Mouse (Mus musculus) liver, embryonic 15.5 days (tissue): Measurements from ENCODE around the gene Pmpcb. TPM values are rescaled to one million over a fixed set of nuclear protein-coding genes. Genes with fewer than 3 reads are reported as not detected.
"Not testable (repeated sequence)": the region's sequence is repeated elsewhere in the genome, so short reads cannot be mapped to it uniquely, and the experiment has no call there.

Experiments
- ATAC-seq: fragments of 200-750 bp; cut with Nextera tagmentation; 2 replicates; pipeline ENCODE4 v1.8.0; 2017; ENCODE audit warnings: moderate number of reproducible peaks, mild to moderate bottlenecking, moderate library complexity; ENCODE audit not compliant: insufficient read depth
- H3K27ac ChIP-seq: fragments of 300-500 bp; sonication (generic); replicated peaks from 2 replicates; pipeline ENCODE4 v1.5.1; 2015; ENCODE audit warnings: mild to moderate bottlenecking, inconsistent platforms
- H3K27me3 ChIP-seq: fragments of 300-500 bp; sonication (generic); 2 replicates; pipeline ENCODE4 v1.6.1; 2015; ENCODE audit warnings: mild to moderate bottlenecking, inconsistent platforms
- H3K36me3 ChIP-seq: fragments of 300-500 bp; sonication (generic); replicated peaks from 2 replicates; pipeline ENCODE4 v1.6.1; 2015; ENCODE audit warnings: moderate library complexity, mild to moderate bottlenecking, inconsistent platforms
- H3K4me1 ChIP-seq: fragments of 300-500 bp; sonication (generic); replicated peaks from 2 replicates; pipeline ENCODE4 v1.6.1; 2015; ENCODE audit warnings: inconsistent platforms
- H3K4me2 ChIP-seq: fragments of 300-500 bp; sonication (generic); 2 replicates; pipeline ENCODE4 v1.6.1; 2015; ENCODE audit warnings: moderate library complexity, mild to moderate bottlenecking, inconsistent platforms
- H3K4me3 ChIP-seq: fragments of 300-500 bp; sonication (generic); replicated peaks from 2 replicates; pipeline ENCODE4 v1.5.1; 2015; ENCODE audit warnings: mild to moderate bottlenecking, inconsistent platforms
- H3K9ac ChIP-seq: fragments of 300-500 bp; sonication (generic); 2 replicates; pipeline ENCODE4 v1.6.1; 2015; ENCODE audit warnings: moderate library complexity, mild to moderate bottlenecking, inconsistent platforms
- H3K9me3 ChIP-seq: fragments of 300-500 bp; sonication (generic); replicated peaks from 2 replicates; pipeline ENCODE4 v1.6.1; 2016; ENCODE audit warnings: inconsistent platforms
- WGBS: fragments of 180-500 bp; shearing (Covaris S2); methylation state at CpG from one replicate; pipeline ENCODE4 v1.1.7; 2015; ENCODE audit warnings: mixed read lengths; ENCODE audit not compliant: insufficient replicate concordance; 5-methylcytosine and 5-hydroxymethylcytosine counted together
- polyA plus RNA-seq: library from polyadenylated mRNA; unstranded; fragments of >200 nt; fragmentation: Nextera tagmentation; extraction: Ambion mirVana; gene quantifications from 2 replicates; pipeline ENCODE4 v1.2.1, GENCODE M21; 2015

Gene Pmpcb
- polyA plus RNA-seq, 1 experiment from 2014 or later, result 44.4 TPM

DNA sequence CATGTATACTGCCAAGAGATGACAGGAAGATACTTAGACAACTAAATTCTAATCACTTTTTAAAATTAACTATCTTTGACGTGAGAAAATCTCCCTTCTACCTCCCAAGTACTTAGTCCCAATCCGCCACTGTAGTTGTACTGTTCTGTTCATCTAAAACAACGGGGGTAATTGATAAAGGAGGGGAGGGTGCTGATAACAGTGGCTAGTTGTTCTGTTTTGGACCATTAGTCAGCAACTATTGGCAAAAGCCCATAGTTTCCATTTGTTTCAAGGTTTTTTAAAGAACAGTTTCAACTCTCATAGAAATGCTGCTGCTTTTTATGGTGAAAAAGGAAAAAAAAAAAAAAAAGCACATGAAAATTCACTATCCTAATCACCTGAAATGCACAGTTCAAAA is 33.2 kb upstream of the Pmpcb start:
- no peak overlapping the region for H3K27ac ChIP-seq
- no peak overlapping the region for H3K4me2 ChIP-seq
- H3K9ac ChIP-seq, result no peak overlapping the region
- no peaks in the 10 kb centered on the region for H3K27me3 ChIP-seq
- no peak overlapping the region for H3K4me3 ChIP-seq
- WGBS, result 20% methylated on average over 3 of the region's 3 CpGs
- no peaks in the 10 kb centered on the region for H3K36me3 ChIP-seq
- no peak for ATAC-seq
- peaks cover 30% of the 10 kb centered on the region for H3K4me1 ChIP-seq
- H3K9me3 ChIP-seq, result no peaks in the 10 kb centered on the region

DNA sequence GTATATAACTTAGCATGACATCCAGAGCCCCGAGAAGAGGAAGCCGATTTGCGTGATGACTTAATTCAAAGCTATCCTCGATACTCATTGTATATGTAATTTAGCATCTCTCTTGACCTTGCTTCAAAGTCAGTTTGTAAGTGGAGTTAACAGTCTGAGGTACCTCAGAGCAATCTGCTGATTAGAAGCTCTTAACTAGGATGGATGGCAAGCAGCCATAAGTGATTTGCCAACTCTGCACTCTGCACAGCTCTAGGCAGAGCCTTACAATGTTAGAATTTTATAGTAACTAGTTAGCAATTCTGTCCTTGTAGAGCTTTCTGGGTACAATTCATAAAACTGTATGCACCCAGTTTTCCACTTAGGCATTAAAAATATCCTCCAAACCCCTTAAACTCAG is 30.4 kb upstream of the Pmpcb start:
- H3K27ac ChIP-seq, result no peak overlapping the region
- no peaks in the 10 kb centered on the region for H3K9me3 ChIP-seq
- no peak overlapping the region for H3K9ac ChIP-seq
- H3K27me3 ChIP-seq, result no peaks in the 10 kb centered on the region
- ATAC-seq, result no peak
- no peaks in the 10 kb centered on the region for H3K36me3 ChIP-seq
- peaks cover 19% of the 10 kb centered on the region for H3K4me1 ChIP-seq
- H3K4me3 ChIP-seq, result no peak overlapping the region
- WGBS, result 84% methylated on average over 4 of the region's 4 CpGs
- H3K4me2 ChIP-seq, result no peak overlapping the region

DNA sequence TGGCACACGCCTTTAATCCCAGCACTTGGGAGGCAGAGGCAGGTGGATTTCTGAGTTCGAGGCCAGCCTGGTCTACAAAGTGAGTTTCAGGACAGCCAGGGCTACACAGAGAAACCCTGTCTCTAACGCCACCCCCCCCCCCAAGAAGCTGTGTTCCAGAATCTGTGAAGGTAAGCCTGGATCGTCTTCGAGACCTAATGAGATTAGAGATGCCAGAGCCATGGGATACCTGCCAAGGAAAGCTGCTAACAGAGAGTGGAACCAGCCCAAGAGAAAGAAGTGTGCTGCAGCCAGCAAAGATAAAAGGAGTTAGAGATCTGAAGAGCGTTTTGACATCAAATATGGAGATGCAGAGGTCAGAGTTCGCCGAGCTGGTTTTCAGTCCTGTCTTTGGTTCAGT is 28.9 kb upstream of the Pmpcb start:
- H3K27ac ChIP-seq, H3K9me3 ChIP-seq, H3K4me3 ChIP-seq, H3K9ac ChIP-seq, H3K4me1 ChIP-seq, ATAC-seq, H3K27me3 ChIP-seq, H3K36me3 ChIP-seq, H3K4me2 ChIP-seq: not testable (repeated sequence)
- 69% methylated on average over 8 of the region's 8 CpGs for WGBS

DNA sequence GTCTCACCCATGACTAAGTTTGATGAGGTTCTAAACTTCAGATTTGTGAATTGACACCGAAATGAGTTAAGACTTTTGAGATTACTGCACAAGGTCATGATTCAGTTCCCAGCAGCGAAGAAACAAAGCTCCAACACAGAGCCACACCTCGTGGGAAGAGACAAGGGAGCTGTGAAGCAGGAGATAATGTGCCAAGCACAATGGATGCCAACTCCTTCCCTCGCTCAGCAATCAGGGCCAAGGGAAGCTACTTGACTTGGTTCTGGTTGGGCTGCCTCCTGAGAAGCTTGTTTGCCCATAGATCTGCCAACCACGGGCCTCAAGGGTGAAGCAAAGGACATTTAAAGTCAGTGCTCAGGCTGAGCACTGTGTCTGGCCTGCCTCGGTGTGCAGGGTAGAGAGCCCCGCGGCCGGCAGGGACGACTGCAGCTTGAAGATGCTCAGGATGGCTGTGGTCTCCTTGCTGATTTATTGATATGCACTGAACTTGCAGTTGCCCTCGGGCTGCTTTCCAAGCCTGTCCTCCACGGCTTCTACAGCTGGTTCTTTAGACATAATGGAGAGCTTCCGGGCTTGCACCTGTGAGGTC is 24.7 kb upstream of the Pmpcb start:
- Histone ChIP-seq H3K9me3 (no peaks in the 10 kb centered on the region), H3K27me3 (no peaks in the 10 kb centered on the region), H3K36me3 (no peaks in the 10 kb centered on the region), H3K4me3 (no peak overlapping the region), H3K4me2 (no peak overlapping the region), H3K9ac (no peak overlapping the region), H3K4me1 (no peaks in the 10 kb centered on the region), H3K27ac (no peak overlapping the region)
- WGBS, result 60% methylated on average over 13 of the region's 13 CpGs
- ATAC-seq, result no peak

DNA sequence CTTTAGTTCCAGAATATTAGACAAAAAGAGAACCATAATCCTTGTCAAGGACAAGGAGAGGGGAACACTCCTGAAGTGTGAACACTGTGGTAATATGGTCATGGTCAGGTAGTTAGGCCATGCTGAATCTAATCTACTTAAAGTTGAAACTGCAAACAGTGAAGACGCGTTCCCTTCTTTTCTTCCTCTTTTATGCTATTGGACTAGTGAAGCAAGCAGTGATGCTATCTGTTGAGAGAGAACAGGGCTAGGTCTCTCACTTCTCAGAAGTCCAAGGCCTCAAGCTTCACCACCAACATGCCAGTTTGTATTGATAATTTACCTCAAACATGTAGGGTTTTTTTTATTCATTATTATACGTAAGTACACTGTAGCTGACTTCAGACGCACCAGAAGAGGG is 22.5 kb upstream of the Pmpcb start:
- no peak overlapping the region for H3K9ac ChIP-seq
- no peaks in the 10 kb centered on the region for H3K4me1 ChIP-seq
- no peaks in the 10 kb centered on the region for H3K36me3 ChIP-seq
- H3K9me3 ChIP-seq, result no peaks in the 10 kb centered on the region
- H3K4me3 ChIP-seq, result no peak overlapping the region
- no peak overlapping the region for H3K4me2 ChIP-seq
- WGBS, result 47% methylated on average over 4 of the region's 4 CpGs
- no peaks in the 10 kb centered on the region for H3K27me3 ChIP-seq
- no peak overlapping the region for H3K27ac ChIP-seq
- no peak for ATAC-seq

DNA sequence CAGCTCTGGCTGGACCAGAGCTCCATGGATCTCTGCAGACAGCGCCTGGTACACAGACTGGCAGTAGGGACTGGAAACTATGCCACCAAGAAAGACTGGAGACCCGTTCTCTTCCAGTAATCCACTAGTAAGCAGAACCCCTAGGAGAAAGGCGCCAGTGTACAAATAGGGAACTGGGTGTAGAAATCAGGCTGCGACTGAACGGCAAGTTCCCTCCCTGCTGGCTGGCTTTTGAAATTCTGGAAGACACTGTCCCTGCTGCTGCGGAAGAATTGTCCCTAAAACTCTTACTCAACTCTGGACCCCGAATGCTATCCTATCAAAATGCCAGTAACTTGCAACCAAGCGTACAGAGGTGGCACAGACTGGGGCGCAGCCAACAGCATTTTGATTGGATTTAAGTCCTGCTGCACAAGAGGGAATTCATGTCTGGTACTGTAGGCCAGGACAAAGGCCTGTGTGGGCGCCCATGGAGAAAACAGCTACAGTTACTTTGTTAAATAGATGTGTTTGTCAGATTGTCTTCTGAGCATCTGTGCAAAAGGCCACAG is 19.7 kb upstream of the Pmpcb start:
- no peak overlapping the region for H3K9ac ChIP-seq
- H3K27ac ChIP-seq, result no peak overlapping the region
- H3K4me3 ChIP-seq, result no peak overlapping the region
- no peak for ATAC-seq
- no peaks in the 10 kb centered on the region for H3K27me3 ChIP-seq
- no peaks in the 10 kb centered on the region for H3K9me3 ChIP-seq
- 63% methylated on average over 10 of the region's 10 CpGs for WGBS
- no peaks in the 10 kb centered on the region for H3K4me1 ChIP-seq
- H3K4me2 ChIP-seq, result no peak overlapping the region
- H3K36me3 ChIP-seq, result no peaks in the 10 kb centered on the region

DNA sequence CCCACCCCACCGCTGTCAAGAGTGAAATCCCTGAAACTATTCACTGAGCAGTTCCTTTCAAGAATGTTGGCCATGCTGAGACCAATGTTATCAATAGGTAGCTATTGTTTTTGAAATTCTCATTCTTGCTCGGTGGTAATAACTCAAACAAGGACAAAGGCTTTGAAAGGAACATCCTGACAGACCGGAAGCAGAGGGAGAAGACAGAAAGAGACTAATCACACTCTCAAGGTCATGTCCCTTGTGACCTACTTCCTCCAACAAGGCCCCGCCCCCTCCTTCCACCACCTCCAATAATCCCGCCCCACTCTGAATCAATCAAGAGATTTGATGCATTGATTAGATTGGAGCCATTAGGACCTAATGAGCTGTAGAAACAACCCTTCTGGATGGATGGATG is 18.4 kb upstream of the Pmpcb start:
- WGBS, result 66% methylated on average over 5 of the region's 5 CpGs
- Histone ChIP-seq H3K36me3 (no peaks in the 10 kb centered on the region), H3K4me3 (no peak overlapping the region), H3K4me2 (no peak overlapping the region), H3K27ac (no peak overlapping the region), H3K9ac (no peak overlapping the region), H3K9me3 (no peaks in the 10 kb centered on the region), H3K27me3 (no peaks in the 10 kb centered on the region), H3K4me1 (no peaks in the 10 kb centered on the region)
- no peak for ATAC-seq

DNA sequence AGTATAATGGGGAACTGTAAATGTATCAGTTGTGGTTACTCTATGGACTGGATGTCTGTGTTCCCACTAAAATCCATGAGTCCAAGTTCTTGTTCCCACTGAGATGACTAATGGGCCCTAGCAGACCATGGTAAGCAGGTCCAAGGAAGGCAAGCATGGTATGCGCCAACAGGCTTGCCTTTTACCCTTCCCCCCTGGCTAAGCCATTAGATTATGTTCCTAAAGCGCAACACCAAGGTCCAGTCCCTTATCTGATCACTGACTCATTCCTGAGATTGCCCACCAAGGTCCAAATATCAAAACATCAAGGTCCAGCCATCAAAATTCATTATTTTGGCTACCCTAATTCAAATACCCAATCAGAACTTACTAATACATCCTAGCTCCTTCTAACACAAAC is 17.7 kb upstream of the Pmpcb start:
- ATAC-seq, result no peak
- Histone ChIP-seq H3K27me3 (no peaks in the 10 kb centered on the region), H3K36me3 (no peaks in the 10 kb centered on the region), H3K27ac (no peak overlapping the region), H3K9ac (no peak overlapping the region), H3K4me3 (no peak overlapping the region), H3K4me2 (no peak overlapping the region), H3K9me3 (no peaks in the 10 kb centered on the region), H3K4me1 (no peaks in the 10 kb centered on the region)
- WGBS, result 86% methylated on average over 2 of the region's 2 CpGs

DNA sequence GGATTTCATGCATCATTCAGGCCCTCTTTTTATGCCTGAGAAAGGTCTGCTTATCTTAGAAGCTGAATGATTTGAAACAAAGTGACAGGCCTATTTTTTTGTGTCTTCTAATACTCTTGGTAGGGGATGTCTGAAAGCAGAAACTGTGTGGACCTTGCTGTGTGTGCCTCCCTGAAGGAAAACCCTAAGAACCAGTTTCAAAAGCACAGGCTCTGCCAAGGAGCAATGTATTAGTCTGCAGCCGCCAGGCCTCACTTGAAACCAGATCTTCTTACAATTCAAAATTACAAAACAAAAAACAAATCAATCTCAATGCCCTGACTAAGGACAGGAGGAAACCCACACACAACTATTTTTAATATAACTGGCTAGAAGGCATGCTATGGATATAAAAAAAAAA is 12.5 kb upstream of the Pmpcb start:
- H3K27ac ChIP-seq, result no peak overlapping the region
- no peaks in the 10 kb centered on the region for H3K36me3 ChIP-seq
- ATAC-seq, result no peak
- H3K27me3 ChIP-seq, result no peaks in the 10 kb centered on the region
- H3K4me1 ChIP-seq, result no peaks in the 10 kb centered on the region
- no peak overlapping the region for H3K4me3 ChIP-seq
- WGBS, result 50% methylated on average over 1 of the region's 1 CpGs
- no peaks in the 10 kb centered on the region for H3K9me3 ChIP-seq
- H3K9ac ChIP-seq, result no peak overlapping the region
- H3K4me2 ChIP-seq, result no peak overlapping the region

DNA sequence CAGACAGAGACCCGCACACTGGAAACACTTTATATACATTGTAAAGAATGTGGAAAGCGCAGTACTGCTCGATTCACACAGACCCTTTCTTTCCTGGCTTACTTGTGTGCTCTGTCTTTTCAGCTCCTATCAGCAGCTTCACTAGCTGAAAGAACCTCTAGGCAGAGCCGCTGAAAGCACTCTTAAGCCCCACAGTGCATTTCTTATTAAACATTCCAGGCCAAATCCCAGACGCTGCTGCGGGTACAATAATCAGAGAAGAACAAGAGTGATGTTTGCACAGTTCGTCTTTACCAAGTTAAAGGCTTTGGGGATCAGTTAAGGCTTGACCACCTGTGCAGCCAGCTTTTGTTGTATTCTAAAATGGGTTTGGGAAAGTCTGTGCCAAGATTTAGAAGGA is 12.1 kb upstream of the Pmpcb start:
- Histone ChIP-seq H3K4me1 (no peaks in the 10 kb centered on the region), H3K4me2 (no peak overlapping the region), H3K27me3 (no peaks in the 10 kb centered on the region), H3K9me3 (no peaks in the 10 kb centered on the region), H3K4me3 (no peak overlapping the region), H3K9ac (no peak overlapping the region), H3K36me3 (no peaks in the 10 kb centered on the region), H3K27ac (no peak overlapping the region)
- 66% methylated on average over 7 of the region's 7 CpGs for WGBS
- ATAC-seq, result no peak

DNA sequence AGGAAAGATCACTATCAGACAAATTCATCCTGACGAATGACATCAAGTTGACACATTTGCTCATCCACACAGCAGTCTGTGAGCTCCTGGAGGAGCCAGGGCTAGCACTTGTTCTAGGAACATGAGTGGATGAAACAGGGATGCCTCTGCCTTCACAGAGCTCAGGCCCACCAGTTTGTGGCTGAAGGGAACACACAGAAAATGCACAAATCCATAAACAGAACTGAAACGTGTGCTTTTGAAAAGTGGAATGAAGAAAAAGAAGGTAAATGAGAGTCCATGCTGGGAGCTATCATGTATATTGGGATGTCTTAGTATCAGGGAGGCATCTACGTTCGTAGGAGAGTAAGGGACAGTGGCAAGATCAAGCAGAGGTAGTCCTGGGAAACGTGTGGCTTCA is 7.8 kb upstream of the Pmpcb start:
- H3K27ac ChIP-seq, result no peak overlapping the region
- H3K4me2 ChIP-seq, result no peak overlapping the region
- no peaks in the 10 kb centered on the region for H3K9me3 ChIP-seq
- H3K27me3 ChIP-seq, result no peaks in the 10 kb centered on the region
- H3K4me1 ChIP-seq, result no peaks in the 10 kb centered on the region
- ATAC-seq, result no peak
- no peak overlapping the region for H3K4me3 ChIP-seq
- H3K9ac ChIP-seq, result no peak overlapping the region
- WGBS, result 52% methylated on average over 5 of the region's 5 CpGs
- H3K36me3 ChIP-seq, result no peaks in the 10 kb centered on the region
